In the genomic region with DNA sequence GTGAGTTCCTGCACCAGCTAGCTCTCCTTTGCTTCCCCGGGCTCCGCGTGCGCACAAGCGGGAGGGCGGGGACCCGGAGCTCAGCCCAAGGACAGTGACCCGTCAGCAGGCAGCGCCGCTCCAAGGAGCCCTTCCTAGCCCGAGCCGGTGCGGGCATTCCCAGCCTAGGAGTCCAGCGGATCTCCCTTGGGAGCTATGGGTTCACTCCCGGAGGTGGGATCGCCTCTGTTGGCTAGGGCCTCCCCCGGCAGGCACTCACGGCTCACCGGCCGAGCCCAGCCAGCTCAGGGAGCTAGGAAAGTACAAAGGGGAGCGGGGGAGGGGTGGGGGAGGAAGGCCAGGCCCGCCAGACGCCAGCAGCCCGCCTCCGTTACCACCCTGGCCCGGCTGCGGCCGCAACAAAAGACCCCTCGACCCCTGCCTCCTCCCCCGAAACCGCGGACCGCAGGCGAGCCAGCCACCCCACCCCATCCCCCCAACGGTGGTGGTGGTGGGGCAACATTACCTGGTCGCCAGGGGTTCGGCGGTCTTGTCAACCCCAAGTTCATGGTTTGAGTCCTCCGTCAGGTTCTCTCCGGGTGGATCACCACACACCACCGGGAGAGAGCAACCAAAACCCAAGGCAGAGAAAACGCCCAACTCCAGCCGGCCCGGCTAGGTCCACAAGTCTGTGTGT, we compare ENCODE assay signal across 8 mouse cellular contexts.
DNase-seq lines count a peak whose midpoint lies in the region; ATAC-seq lines count a peak whose summit lies in the region.

No protein-coding gene starts in this region.

- H3K36me3 ChIP-seq in hindbrain, embryonic 10.5 days = peaks cover 15% of the 10 kb centered on the region
- peaks cover 14% of the 10 kb centered on the region for H3K36me3 ChIP-seq in limb, embryonic 10.5 days
- peaks cover 11% of the 10 kb centered on the region for H3K36me3 ChIP-seq in midbrain, embryonic 10.5 days
- no peaks in the 10 kb centered on the region; the same call in 1 of the 2 replicates for H3K36me3 ChIP-seq in stomach, embryonic 14.5 days (ENCODE audit: control insufficient read depth, insufficient read depth, low read length)

- peak; percentile 39; the same call in 1 of the 2 replicates for ATAC-seq in frontal cortex, adult (ENCODE audit: low TSS enrichment)
- peak; percentile 72 for ATAC-seq in stomach, embryonic 14.5 days (ENCODE audit: insufficient number of reproducible peaks, insufficient read depth, low FRiP score, low read depth)

- peak overlapping the region; percentile 91 for H3K9ac ChIP-seq in stomach, embryonic 14.5 days (replicated peaks; ENCODE audit: low read depth, low read length)

- H3K4me1 ChIP-seq in hindbrain, embryonic 10.5 days (replicated peaks) = peaks cover 50% of the 10 kb centered on the region
- H3K4me1 ChIP-seq in limb, embryonic 10.5 days = peaks cover 53% of the 10 kb centered on the region
- peaks cover 56% of the 10 kb centered on the region for H3K4me1 ChIP-seq in midbrain, embryonic 10.5 days
- H3K4me1 ChIP-seq in stomach, embryonic 14.5 days (ENCODE audit: control insufficient read depth, insufficient read depth, low read length) = peaks cover 17% of the 10 kb centered on the region; the same call in 1 of the 2 replicates

- H3K4me2 ChIP-seq in stomach, embryonic 14.5 days (replicated peaks; ENCODE audit: low read depth, low read length) = peak overlapping the region; percentile 75

- no peaks in the 10 kb centered on the region for H3K9me3 ChIP-seq in hindbrain, embryonic 10.5 days
- H3K9me3 ChIP-seq in limb, embryonic 10.5 days (replicated peaks) = no peaks in the 10 kb centered on the region
- H3K9me3 ChIP-seq in midbrain, embryonic 10.5 days (replicated peaks) = no peaks in the 10 kb centered on the region
- H3K9me3 ChIP-seq in stomach, embryonic 14.5 days (ENCODE audit: control insufficient read depth, low read depth, low read length) = no peaks in the 10 kb centered on the region

- peak; percentile 50 for DNase-seq in WW6 (ENCODE audit: low read depth, low spot score)
- DNase-seq in cerebellum, adult 9-11 months = peak; percentile 34
- peak; percentile 89 for DNase-seq in hindbrain, embryonic 10.5 days (ENCODE audit: low spot score)
- DNase-seq in limb, embryonic 10.5 days (ENCODE audit: low spot score) = peak; percentile 89
- DNase-seq in midbrain, embryonic 10.5 days (ENCODE audit: low spot score) = peak; percentile 92
- no peak for DNase-seq in layer of hippocampus, postnatal 36 days

- peaks cover 20% of the 10 kb centered on the region for H3K27me3 ChIP-seq in hindbrain, embryonic 10.5 days (ENCODE audit: insufficient read depth, poor library complexity, severe bottlenecking)
- H3K27me3 ChIP-seq in limb, embryonic 10.5 days (ENCODE audit: low read depth, poor library complexity, severe bottlenecking) = peaks cover 12% of the 10 kb centered on the region; the same call in 1 of the 2 replicates
- H3K27me3 ChIP-seq in midbrain, embryonic 10.5 days (ENCODE audit: low read depth, poor library complexity, severe bottlenecking) = peaks cover 59% of the 10 kb centered on the region
- no peaks in the 10 kb centered on the region for H3K27me3 ChIP-seq in stomach, embryonic 14.5 days (ENCODE audit: control insufficient read depth, insufficient read depth, low read length)

- under 1% methylated on average over 44 of the region's 44 CpGs for WGBS in hindbrain, embryonic 10.5 days
- WGBS in limb, embryonic 10.5 days = under 1% methylated on average over 43 of the region's 44 CpGs
- under 1% methylated on average over 44 of the region's 44 CpGs for WGBS in midbrain, embryonic 10.5 days
- 0% methylated on average over 44 of the region's 44 CpGs for WGBS in stomach, embryonic 14.5 days

- peak overlapping the region; percentile 87 for H3K4me3 ChIP-seq in hindbrain, embryonic 10.5 days
- peak overlapping the region; percentile 91 for H3K4me3 ChIP-seq in limb, embryonic 10.5 days
- H3K4me3 ChIP-seq in midbrain, embryonic 10.5 days = peak overlapping the region; percentile 76
- H3K4me3 ChIP-seq in stomach, embryonic 14.5 days (ENCODE audit: low read depth, low read length) = peak overlapping the region; percentile 82

- peak overlapping the region; percentile 99 for H3K27ac ChIP-seq in hindbrain, embryonic 10.5 days
- H3K27ac ChIP-seq in limb, embryonic 10.5 days = peak overlapping the region; percentile 100
- peak overlapping the region; percentile 100 for H3K27ac ChIP-seq in midbrain, embryonic 10.5 days (replicated peaks)
- H3K27ac ChIP-seq in stomach, embryonic 14.5 days (ENCODE audit: low read length) = peak overlapping the region; percentile 94

Comparison
In these comparisons a context has a peak if more than half of its experiments do, and no peak if none do; other contexts are left out.
1. DNase-seq: peak in WW6 (single experiment), cerebellum, adult 9-11 months (single experiment), hindbrain, embryonic 10.5 days (single experiment), limb, embryonic 10.5 days (single experiment) and midbrain, embryonic 10.5 days (single experiment); none in layer of hippocampus, postnatal 36 days (0 of 2).
2. Peak in every context shown above with its lines, with median percentiles within 50 percentile points of each other: H3K27ac ChIP-seq and H3K4me3 ChIP-seq.